Mouse (Mus musculus) heart, postnatal 0 days (tissue): Measurements from ENCODE around the gene Ring1. TPM values are rescaled to one million over a fixed set of nuclear protein-coding genes. Genes with fewer than 3 reads are reported as not detected.

ENCODE experiments used
- ATAC-seq: fragments of 200-750 bp; cut with Nextera tagmentation; 2 replicates; pipeline ENCODE4 v1.8.0; 2017; ENCODE audit warnings: low read depth, moderate number of reproducible peaks, moderate library complexity; ENCODE audit not compliant: insufficient read depth
- DNase-seq: peaks from one replicate; pipeline ENCODE4 v3.0.0-alpha.2; 2016; ENCODE audit warnings: low spot score
- H3K27ac ChIP-seq: fragments of 300-500 bp; sonication (generic); 2 replicates; pipeline ENCODE4 v1.5.1; 2014; ENCODE audit warnings: low read depth, mild to moderate bottlenecking
- H3K27me3 ChIP-seq: fragments of 300-500 bp; sonication (generic); 2 replicates; pipeline ENCODE4 v1.6.1; 2014; ENCODE audit warnings: low read length, mixed read lengths; ENCODE audit not compliant: control insufficient read depth, insufficient read depth
- H3K36me3 ChIP-seq: fragments of 300-500 bp; sonication (generic); replicated peaks from 2 replicates; pipeline ENCODE4 v1.6.1; 2014; ENCODE audit warnings: low read length, mixed read lengths; ENCODE audit not compliant: control insufficient read depth, insufficient read depth
- H3K4me1 ChIP-seq: fragments of 300-500 bp; sonication (generic); 2 replicates; pipeline ENCODE4 v1.6.1; 2014; ENCODE audit warnings: antibody characterized with exemption; ENCODE audit not compliant: control insufficient read depth, insufficient read depth
- H3K4me2 ChIP-seq: fragments of 300-500 bp; sonication (generic); 2 replicates; pipeline ENCODE4 v1.6.1; 2014; ENCODE audit warnings: low read depth, mild to moderate bottlenecking, low read length, moderate library complexity
- H3K4me3 ChIP-seq: fragments of 300-500 bp; sonication (generic); 2 replicates; pipeline ENCODE4 v1.5.1; 2014; ENCODE audit warnings: low read depth, low read length
- H3K9ac ChIP-seq: fragments of 300-500 bp; sonication (generic); replicated peaks from 2 replicates; pipeline ENCODE4 v1.6.1; 2014; ENCODE audit warnings: low read depth, low read length, mixed read lengths
- H3K9me3 ChIP-seq: fragments of 300-500 bp; sonication (generic); replicated peaks from 2 replicates; pipeline ENCODE4 v1.6.1; 2016; ENCODE audit warnings: low read length; ENCODE audit not compliant: control insufficient read depth
- CTCF ChIP-seq: IDR thresholded peaks from 2 replicates; pipeline ENCODE4 v1.5.1; 2016; ENCODE audit warnings: antibody characterized with exemption, control low read depth, low read depth
- EP300 ChIP-seq: IDR thresholded peaks from 2 replicates; pipeline ENCODE4 v1.6.1; 2016; ENCODE audit warnings: antibody characterized with exemption, low read depth
- WGBS: fragments of 180-500 bp; shearing (Covaris S2); extraction: QIAGEN DNeasy Blood & Tissue Kit; methylation state at CpG from one replicate; pipeline ENCODE4 v1.1.7; 2014; 5-methylcytosine and 5-hydroxymethylcytosine counted together
- polyA plus RNA-seq: library from polyadenylated mRNA; unstranded; fragments of >200 nt; fragmentation: Nextera tagmentation; extraction: Ambion mirVana; gene quantifications from 2 replicates; pipeline ENCODE4 v1.2.1, GENCODE M21; 2015
- total RNA-seq: library from RNA; depleted of rRNA; stranded (reverse); fragments of >200 nt; gene quantifications from 2 replicates; pipeline ENCODE4 v1.2.3, GENCODE M21; 2014; ENCODE audit warnings: low replicate concordance

The Ring1 gene
- total and polyA plus RNA-seq, 2 experiments from 2014 or later, result 10.3 to 22.5 TPM

GRCm38 (mm10) chr17:34045941-34046340, 21.5 kb upstream of the Ring1 start:
- H3K27me3 ChIP-seq, result peaks cover 14% of the 10 kb centered on the region
- ATAC-seq (no peak), DNase-seq (no peak)
- H3K27ac ChIP-seq, result no peak overlapping the region
- H3K4me3 ChIP-seq, result no peak overlapping the region
- H3K4me2 ChIP-seq, result no peak overlapping the region
- no peak overlapping the region for H3K9ac ChIP-seq
- peaks cover 5% of the 10 kb centered on the region for H3K9me3 ChIP-seq
- WGBS, result 72% methylated on average over 14 of the region's 14 CpGs
- no peak for TF ChIP-seq EP300
- TF ChIP-seq CTCF, result no peak
- H3K4me1 ChIP-seq, result no peaks in the 10 kb centered on the region
- H3K36me3 ChIP-seq, result no peaks in the 10 kb centered on the region

- Histone ChIP-seq H3K4me3 (no peak overlapping the region), H3K4me1 (peaks cover 20% of the 10 kb centered on the region), H3K36me3 (peaks cover 32% of the 10 kb centered on the region)
Observed at GRCm38 (mm10) chr17:34039562-34040450, 15.3 kb upstream of the Ring1 start.

GRCm38 (mm10) chr17:34038878-34039561, 14.5 kb upstream of the Ring1 start, which contains the start of gene Col11a2:
Col11a2 (plus strand) TSS chr17:34039437.
- no peak within 1 kb of the TSS for H3K27ac ChIP-seq
- H3K4me1 ChIP-seq, result peaks cover 20% of the 10 kb centered on the region
- H3K36me3 ChIP-seq, result peaks cover 39% of the 10 kb centered on the region
- TF ChIP-seq EP300 (peak; percentile 33; the same call in 1 of the 2 replicates), CTCF (no peak)
- peak; percentile 4; the same call in 1 of the 2 replicates for ATAC-seq
- peak within 1 kb of the TSS; percentile 34 for H3K4me2 ChIP-seq
- peak within 1 kb of the TSS; percentile 15 for H3K4me3 ChIP-seq
- no peak within 1 kb of the TSS for H3K9ac ChIP-seq
- no peak for DNase-seq
- H3K9me3 ChIP-seq, result no peaks in the 10 kb centered on the region
- H3K27me3 ChIP-seq, result peaks cover 21% of the 10 kb centered on the region
- WGBS, result 8% methylated on average over 28 of the region's 28 CpGs

More at GRCm38 (mm10) chr17:34039562-34040450, 15.3 kb upstream of the Ring1 start:
- no peak for TF ChIP-seq CTCF
- TF ChIP-seq EP300, result no peak
- no peak for DNase-seq
- Histone ChIP-seq H3K27ac (no peak overlapping the region), H3K4me2 (peak overlapping the region; percentile 34; the same call in 1 of the 2 replicates), H3K9ac (no peak overlapping the region), H3K27me3 (peaks cover 21% of the 10 kb centered on the region), H3K9me3 (no peaks in the 10 kb centered on the region)
- 19% methylated on average over 17 of the region's 17 CpGs for WGBS
- ATAC-seq, result peak; percentile 15; the same call in 1 of the 2 replicates

GRCm38 (mm10) chr17:34038440-34038839, 14.0 kb upstream of the Ring1 start:
- 17% methylated on average over 16 of the region's 21 CpGs for WGBS
- Histone ChIP-seq H3K9ac (no peak overlapping the region), H3K9me3 (no peaks in the 10 kb centered on the region), H3K36me3 (peaks cover 39% of the 10 kb centered on the region), H3K4me3 (peak overlapping the region; percentile 15), H3K4me2 (peak overlapping the region; percentile 34), H3K27me3 (peaks cover 21% of the 10 kb centered on the region), H3K4me1 (peaks cover 20% of the 10 kb centered on the region), H3K27ac (no peak overlapping the region)
- DNase-seq (no peak), ATAC-seq (no peak)
- TF ChIP-seq CTCF (no peak), EP300 (no peak)

GRCm38 (mm10) chr17:34037241-34037640, 12.8 kb upstream of the Ring1 start:
- Histone ChIP-seq H3K27ac (no peak overlapping the region), H3K4me2 (no peak overlapping the region), H3K4me1 (peaks cover 28% of the 10 kb centered on the region), H3K4me3 (no peak overlapping the region), H3K27me3 (peaks cover 20% of the 10 kb centered on the region; the same call in 1 of the 2 replicates), H3K9me3 (no peaks in the 10 kb centered on the region), H3K36me3 (peaks cover 39% of the 10 kb centered on the region), H3K9ac (no peak overlapping the region)
- 87% methylated on average over 7 of the region's 7 CpGs for WGBS
- DNase-seq (no peak), ATAC-seq (no peak)
- TF ChIP-seq CTCF, result no peak
- no peak for TF ChIP-seq EP300
